Mouse (Mus musculus): ENCODE measurements around the gene Nit1.
A peak's percentile ranks its signal among the peaks of the same experiment; 100 is the strongest.

Nit1 gene

DNA sequence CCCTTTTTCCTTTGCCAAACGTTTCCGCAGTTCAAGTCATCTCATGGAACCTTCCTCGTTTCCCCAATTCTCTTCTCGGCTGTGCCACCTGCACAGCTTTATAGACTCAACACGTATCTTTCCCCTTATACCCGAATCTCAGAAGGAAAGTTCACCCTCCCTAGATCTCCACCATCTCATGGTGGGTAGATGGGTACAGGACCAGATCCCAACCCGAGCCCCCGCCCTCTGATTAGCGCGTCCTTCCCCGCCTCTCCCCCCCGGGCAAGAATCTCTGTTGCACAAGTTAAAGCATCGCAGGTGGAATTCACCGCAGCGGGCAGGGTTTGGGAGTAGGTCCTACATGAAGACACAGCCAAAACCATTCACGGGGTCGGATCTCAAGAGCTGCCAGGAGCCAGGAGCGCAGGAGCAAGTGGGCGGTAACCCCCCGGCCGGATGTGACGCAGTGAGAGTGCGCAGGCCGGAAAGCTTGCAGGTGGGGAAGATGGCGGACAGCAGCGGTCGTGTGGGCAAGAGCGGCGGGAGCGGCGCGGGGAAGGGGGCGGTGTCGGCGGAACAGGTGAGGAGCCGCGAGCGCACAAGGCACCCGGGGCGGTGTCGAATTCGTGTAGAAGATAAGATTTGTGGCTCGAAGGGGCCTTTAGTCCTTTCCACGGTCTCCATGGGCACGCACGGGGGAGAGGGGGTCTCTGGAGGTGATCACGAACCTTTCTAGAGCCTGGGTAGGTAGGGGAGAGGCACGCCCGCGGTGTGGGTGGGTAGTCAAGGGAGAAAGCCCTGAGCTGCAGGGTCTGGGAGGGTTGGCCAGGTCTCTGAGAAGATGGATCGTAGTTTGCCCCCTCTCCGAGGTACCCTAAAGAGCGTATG, at the start of gene Nit1, which contains the start of gene Pfdn2:
TSS of gene Nit1 (minus strand) at position 422 of the 870 bp plus-strand sequence.
TSS of gene Pfdn2 (plus strand) at position 446 of the 870 bp plus-strand sequence.
- DNase-seq (ENCODE audit: low spot score): peak; percentile 94

DNA sequence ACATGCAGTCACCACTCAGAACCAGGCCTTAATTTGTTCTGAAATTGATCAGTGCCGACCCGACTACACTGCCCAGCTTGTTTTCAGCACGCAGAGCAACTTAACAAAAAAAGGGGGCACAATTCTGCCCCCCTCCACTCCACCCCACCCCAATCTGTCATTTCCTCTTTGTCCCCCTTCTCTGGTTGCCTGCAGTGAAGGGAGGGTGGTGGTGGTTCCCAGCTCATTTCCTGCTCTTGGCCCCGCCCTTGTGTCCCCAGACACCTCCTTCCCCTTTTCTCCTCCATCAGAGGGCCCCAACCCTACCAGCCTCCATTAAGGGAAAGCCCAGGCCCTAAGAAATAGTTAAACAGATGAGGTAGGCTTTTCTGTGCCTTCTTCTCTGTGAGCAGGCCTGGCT, 44.7 kb upstream of the Nit1 start:
- peak; percentile 73 for DNase-seq (ENCODE audit: low spot score)

DNA sequence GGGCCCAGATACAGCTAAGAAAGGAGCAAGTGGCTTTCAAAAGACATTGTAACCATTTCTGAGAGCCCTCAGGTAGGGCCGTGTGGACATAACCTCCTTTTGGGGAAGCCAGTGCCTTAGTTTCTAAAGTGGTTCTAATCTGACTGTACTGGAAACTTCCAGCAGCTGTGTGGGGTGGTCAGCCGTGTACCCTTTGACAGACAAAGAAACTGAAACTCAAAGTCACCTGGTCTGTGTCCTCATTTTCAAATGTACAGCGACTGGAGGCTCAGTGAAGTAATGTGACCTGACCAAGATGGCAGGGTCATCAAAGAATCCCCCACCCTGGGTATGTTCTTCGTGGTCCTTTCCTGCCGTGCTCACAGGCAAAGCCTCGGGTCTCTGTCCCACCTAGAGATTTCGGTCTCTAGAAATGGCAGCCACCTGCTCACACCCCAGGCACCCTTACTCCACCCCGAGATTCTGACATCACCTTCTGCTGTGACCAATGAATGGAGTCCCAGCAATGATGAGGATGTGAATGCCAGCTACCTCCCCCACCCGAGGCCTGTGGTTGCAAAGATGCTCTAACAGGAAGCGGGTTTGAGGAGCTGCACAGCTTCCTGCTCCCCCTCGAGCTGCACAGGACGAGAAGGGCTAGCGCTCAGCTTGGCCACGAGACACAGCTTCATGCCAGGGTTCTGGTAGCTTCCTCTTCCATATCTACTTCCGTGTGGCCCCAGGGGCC, 43.1 kb upstream of the Nit1 start, which contains the start of gene Arhgap30:
TSS of gene Arhgap30 (plus strand) at position 579 of the 727 bp plus-strand sequence.
- peak; percentile 89 for DNase-seq (ENCODE audit: low spot score)

DNA sequence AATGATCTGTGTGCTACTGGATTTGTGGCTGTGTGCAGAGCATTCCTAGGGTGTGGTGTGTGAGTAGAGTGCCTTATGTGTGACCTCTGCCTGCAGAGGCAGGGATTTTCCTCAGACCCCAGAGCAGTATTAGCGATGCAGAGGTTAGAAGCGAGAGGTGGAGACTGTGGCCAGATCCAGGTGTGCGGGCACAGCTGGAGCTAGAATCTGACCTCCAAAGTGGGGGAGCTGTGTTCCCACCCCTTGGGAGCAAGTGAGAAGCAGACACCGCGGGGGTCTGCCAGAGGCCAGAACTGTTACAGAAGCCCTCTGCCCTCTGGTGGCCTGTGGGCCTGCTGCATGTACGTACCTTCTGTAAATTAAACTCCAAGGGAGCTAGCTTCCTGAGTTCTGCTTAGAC, 41.7 kb upstream of the Nit1 start:
- no peak for DNase-seq (ENCODE audit: low spot score)

DNA sequence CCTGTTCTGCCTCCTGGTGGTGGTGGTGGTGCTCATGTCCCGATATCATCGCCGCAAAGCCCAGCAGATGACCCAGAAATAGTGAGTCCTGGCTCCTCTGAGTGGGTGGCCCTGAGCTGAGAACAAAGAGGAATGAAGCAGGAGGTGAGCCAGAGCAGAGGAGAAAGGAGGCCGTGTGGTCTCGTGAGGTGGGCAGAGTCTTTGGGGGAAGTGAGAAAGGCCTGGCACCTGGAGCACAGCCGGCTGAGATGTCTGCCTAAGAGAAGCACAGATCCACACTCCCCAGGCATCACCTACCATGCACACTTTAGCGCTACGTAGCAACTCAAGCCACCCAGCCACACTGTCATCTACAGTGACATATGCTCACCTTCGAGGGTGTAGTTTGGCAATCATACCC, 39.7 kb upstream of the Nit1 start:
- no peak for DNase-seq (ENCODE audit: low spot score)

DNA sequence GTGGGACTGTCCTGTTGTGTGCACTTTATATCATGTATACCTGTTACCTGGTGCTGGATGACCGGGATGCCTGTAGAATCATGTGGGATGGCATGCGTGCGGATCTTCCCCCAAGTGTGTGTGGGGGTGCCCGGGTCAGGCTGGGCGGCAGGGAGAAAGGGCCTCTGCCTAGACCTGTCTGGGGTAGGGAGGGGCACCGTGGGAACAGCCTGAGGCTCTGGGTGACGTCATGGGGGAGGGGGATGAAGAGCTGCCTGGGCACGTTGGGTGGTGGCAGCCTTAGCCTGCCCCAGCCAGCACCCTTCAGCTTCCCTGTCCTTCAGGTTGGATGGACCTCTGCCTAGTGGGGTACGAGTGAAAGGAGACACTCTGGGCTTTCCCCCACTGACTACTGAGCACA, 38.9 kb upstream of the Nit1 start:
- no peak for DNase-seq (ENCODE audit: low spot score)

DNA sequence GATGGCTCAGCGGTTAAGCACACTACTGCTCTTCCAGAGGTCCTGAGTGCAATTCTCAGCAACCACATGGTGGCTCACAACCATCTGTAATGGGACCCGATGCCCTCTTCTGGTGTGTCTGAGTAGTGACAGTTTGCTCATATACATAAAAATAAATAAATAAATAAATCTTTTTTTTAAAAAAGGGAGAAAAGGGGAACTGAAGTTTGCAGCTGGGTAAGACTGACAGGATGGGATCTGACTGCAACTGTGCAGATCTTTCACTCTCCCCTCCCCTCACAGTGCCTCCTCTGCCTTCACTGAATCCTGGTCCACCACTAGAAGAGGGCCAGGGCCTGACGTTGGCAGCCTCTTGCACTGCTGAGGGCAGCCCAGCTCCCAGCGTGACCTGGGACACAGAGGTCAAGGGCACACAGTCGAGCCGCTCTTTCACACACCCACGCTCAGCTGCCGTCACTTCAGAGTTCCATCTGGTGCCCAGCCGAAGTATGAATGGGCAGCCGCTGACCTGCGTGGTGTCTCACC, 36.7 kb upstream of the Nit1 start:
- no peak for DNase-seq (ENCODE audit: low spot score)

DNA sequence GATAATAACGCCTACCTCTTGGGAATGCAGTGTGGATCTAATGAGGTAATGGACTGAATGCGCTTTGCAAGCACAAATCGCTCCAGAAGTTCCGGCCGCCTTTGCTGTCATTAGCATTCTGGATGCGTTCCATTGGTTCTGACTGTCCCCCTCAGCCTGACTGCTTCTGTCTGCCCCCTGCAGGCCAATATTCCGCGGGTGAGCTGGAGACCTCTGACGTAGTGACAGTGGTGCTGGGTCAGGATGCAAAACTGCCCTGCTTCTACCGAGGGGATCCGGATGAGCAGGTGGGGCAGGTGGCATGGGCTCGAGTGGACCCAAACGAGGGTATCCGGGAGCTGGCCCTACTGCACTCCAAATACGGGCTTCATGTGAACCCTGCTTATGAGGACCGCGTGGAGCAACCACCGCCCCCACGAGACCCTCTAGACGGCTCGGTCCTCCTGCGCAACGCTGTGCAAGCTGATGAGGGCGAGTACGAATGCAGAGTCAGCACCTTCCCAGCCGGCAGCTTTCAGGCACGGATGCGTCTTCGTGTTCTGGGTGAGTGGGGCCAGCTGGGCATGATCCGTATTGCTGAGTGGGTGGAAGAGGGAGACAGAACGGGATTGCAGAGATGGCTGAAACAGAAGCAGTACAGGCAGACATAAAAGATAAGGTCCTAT, 34.6 kb upstream of the Nit1 start:
- DNase-seq (ENCODE audit: low spot score): peak; percentile 88

DNA sequence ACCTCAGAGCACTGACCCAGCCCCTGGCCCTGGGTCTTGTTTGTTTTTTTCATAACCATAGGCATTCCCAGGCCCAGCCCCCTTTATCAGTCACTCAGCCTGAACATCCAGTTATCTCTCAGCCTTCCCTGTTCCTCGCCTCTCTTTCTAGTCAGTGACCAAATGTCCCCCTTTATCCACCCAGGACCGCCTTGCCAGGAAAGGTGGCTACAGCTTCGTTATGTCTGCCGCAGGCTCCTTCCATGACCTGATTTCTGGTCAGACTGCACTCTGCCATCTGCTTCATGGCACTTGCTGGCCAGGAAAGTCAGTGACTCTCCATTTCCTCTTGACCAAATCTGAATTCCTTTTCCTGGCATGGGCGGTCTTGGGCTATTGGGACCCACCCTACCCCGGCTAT, 32.9 kb upstream of the Nit1 start:
- no peak for DNase-seq (ENCODE audit: low spot score)

DNA sequence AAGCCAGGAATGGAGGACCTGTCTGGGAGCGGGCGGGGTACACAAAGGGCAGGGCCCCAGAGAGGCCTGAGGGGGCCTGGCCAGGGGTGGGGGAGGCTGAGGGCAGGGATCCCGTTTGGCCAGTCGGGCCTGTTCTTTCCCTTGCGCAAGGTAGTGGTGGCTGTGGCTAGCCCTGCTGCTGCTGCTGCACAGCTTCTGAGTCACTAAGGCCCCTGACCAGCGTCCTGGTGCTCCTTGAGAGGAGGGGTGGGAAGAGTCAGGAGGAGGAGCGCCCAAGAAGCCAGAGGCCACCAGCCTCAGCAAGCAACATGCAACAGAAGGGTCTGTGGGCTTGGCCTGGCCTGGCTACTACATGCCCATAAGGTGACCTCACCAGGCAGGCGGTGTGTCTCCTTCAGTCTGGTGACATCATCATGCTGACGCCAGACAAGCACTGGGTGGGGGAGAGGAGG, 30.2 kb upstream of the Nit1 start:
- DNase-seq (ENCODE audit: low spot score): peak; percentile 81

DNA sequence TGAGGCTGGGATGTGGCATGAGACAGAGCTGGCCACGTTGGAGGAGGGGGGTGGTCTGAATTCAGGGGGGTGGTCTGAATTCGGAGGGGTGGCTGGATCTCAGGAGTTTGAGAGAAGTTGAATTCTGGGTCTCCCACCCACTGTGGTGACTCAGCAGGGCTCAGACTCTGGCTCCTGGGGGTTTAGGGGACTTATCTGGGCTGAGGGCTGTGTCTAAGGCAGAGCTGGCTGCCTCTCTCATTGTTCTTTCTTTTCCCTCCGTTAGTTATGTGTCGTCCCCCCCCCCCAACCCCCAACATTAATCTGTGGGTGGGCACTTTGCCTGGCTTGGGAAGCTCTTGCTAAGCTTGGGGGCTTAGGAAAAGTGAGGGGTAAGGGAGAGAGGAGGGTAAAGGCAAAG, 28.5 kb upstream of the Nit1 start:
- DNase-seq (ENCODE audit: low spot score): no peak

DNA sequence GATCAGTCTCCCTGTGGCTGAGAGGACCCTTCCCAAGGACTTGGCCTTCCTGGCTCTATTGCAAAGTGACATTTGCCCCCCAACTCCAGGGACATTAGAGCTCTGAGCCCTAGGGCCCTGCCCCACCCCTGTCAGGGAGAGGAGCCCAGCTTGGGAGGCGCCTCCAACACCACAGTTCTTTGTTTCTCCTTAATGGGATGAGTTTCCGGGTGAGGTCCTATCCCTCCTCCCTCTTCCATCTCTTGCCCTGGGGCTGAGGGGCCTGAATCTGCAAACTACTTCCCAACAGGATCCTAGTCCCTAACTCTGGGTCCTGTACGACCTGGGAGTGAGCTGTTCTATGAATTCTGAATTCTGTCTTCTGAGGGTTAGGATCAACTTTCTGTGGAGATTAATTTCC, 27.4 kb upstream of the Nit1 start:
- no peak for DNase-seq (ENCODE audit: low spot score)

DNA sequence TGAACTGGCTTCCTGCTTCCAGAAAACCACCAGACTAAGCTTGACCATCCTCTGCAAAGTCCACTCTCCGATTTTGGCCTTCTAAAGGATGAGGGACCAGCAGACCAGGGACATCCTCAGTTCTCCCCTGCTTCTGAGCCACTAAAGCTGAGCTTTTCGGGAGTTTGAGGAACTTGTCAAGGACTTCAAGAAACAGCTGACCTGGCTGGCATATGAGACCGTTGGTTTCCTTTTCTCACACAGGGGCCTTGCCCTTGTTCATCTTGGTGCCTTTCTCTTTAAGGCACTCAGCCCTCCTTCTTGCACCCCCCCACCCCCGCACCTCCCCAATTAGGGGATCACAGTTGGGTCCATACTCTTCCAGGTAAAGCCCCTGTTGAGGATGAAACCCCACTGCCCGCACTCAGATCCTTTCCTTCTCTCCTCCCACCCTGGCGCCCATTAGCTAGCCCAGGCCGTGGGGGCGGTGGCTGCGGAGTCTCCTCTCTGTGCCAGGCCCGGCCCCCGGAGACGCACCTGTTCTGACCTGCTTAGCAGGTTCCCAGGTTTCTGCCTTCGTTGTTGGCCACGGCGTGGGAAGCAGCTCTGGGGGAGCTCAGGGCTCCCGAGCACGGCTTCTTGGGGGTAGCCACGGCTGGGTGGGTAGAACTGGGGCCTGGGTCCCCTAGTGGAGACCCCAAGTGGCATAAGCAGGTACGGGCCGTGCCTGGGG, 24.6 kb upstream of the Nit1 start, which contains the start of gene Nectin4:
TSS of gene Nectin4 (plus strand) at position 255 of the 712 bp plus-strand sequence.
- DNase-seq (ENCODE audit: low spot score): peak; percentile 71

DNA sequence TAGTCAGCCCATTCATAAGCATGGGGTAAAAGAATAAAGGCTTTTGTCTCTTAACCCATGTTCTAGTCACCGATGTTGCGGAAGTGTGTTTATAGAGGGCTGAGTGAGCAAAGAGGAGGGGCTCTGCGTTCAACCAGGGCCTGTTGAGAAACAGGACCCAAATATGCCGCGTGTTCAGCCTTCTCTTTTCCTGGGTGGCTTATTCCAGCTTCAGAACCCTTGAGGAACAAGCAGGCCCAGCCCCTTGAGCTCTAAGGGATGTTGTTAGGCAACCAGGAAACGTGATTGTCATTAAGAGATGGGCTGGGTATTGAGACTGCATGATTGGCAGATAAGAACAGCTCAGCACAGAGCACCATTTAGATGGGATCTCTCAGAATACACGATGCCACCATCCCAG, 20.5 kb upstream of the Nit1 start:
- peak; percentile 37 for DNase-seq (ENCODE audit: low spot score)

DNA sequence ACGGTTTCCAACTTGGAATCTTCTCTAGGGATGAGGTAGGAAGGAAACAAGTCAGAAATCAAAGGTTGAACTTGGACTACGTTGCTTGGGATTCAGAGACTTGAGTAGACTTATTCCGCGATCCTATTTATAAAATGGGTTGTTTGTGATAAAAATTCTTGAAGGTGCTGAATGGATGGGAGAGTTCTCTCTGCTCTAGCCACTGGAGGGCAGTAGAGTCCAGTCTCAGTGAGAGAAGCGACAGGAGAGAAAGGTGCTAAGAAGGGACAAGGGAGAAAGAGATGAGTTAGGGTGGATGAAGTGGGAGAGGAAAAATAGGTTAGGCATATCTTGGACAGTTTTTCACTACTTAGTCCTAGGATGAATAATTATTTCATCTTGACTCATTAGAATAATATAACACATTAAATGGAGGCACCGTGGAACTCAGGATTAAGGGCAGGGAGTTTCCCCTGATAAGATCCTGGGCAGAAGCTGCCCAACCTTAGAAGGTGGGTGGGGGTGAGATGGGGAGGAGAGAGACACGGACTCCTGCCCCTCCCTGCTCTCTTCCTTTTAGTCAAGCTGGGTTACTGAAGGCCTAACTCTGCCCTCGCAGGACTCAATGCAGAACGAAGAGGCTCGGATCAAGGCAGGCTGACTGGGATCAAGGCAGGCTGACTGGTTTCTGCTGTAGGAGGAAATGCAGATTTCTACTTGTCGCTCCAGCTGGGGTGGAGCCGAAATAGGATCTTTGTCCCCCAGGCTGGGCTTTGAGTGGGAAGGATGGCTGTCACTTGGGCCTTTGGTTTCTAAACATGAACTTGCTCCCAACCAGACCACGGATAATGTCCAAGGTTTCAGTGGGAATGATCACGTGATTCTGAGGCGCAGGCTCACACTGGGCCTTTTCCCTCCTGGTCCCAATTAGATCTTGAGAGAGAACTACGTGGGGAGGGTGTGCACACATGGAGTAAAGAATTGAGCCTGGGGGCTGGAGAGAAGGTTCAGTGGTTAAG, 16.0 kb upstream of the Nit1 start:
- DNase-seq (ENCODE audit: low spot score): peak; percentile 83

DNA sequence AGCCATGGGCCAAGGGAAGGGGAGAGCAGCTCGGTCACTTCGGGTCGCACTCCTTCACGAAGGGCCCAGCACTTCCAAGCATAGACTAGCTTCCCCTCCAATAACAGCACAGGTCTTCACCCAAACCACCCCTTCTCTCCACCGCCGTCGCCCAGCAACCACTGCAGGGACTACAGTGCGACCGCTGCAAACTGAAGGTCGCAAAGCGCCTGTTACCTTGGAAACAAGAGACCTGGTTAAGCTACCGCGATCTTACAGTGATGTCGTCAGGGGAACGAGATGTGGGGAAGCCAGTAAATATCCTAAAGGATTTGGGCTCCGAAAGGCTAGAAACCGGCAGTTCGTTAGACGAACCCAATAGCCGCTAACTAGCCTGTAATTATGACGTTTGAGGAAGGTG, 15.2 kb upstream of the Nit1 start, which contains the start of gene Klhdc9:
TSS of gene Klhdc9 (minus strand) at position 143 of the 400 bp plus-strand sequence.
- DNase-seq (ENCODE audit: low spot score): peak; percentile 85

DNA sequence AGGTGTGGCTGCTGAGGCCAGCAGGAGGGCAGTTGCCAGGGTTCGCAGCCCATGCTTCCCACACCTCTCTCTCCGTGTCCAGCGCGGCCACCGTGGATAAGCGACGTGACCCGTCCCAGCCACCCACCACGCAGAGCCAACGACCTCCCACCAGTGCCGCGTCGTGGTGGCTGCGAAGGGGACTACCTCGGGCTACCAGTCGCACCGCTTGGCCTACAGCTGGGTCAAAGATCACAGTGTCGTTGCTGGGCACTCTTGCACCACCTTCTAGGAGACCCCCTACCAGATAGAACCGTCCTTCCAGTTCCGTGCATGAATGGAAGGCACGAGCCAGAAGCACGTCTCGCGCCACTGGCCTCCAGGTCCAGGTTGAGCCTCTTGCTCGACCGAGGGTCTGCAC, 14.8 kb upstream of the Nit1 start:
- DNase-seq (ENCODE audit: low spot score): no peak

DNA sequence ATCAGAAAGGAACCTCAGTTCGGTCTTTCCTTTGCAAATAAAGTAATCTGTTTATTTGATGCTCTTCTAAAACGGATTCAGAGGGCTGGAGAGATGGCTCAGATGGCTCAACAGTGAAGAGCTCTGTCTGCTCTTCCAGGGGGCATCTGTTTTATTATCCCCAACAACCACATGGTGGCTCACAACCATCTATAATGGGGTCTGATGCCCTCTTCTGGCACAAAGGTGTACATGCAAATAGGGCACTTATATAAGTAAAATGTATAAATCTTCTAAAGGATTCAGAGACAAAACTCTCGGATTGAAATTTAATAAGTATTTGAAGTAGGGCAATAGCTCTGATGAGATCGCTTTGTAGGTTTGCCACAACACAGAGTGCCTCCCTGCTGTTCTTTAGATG, 13.0 kb upstream of the Nit1 start:
- DNase-seq (ENCODE audit: low spot score): no peak

DNA sequence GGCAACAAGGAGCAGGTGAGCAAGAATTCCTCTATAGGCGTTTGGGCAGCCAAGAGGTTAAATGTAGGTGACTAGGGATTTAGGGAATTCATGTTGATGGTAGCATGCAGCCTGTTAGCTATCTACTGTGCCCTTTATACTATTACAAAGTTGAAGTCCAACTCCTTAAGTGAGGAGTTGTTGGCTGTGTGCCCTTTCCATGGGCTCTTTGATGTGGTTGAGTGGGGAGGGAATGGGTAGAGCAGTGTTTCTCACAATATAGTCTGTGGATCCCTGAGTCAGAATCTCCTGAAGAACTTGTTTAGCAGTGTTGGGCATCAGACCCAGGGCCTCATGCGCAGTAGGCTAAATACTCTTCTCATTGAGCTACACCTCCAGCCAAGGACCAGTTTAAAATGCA, 11.4 kb upstream of the Nit1 start:
- no peak for DNase-seq (ENCODE audit: low spot score)

DNA sequence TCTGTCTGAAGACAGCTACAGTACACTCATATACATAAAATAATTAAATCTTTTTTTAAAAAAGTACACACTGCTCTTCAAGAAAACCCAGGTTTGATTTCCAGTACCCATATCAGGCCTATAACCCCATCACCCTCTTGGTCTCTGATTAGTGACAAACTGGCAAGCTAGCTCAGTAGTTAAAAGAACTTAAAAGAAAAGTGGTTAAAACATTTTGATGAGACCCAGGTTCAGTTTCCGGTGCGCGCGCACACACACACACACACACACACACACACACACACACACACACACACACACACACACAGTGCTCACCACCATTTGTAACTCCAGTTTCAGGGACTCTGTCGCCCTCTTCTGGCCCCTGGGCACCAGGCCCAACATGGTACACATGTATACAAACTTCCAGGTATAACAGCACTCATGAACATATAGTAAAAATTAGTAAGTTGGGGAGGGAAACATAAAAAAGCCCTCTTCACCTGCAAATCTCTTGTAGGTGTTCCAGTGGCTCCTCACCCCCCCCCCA, 10.4 kb upstream of the Nit1 start:
- DNase-seq (ENCODE audit: low spot score): no peak
